Mouse (Mus musculus) cerebellum, postnatal 25 days (tissue): ENCODE measurements at regions not wholly inside any gene's neighbourhood (a gene's known extent, or its start where the extent isn't known, plus 50 kb on each side); places are given as distances from the start of the nearest gene placed in this dataset.
"Not testable (repeated sequence)": the region's sequence is repeated elsewhere in the genome, so short reads cannot be mapped to it uniquely, and the experiment has no call there.

ENCODE experiments used
- DNase-seq, 2 experiments: peaks; one replicate each; pipeline ENCODE4 v3.0.0; 2021; ENCODE audit warnings: mixed read lengths in 2 of 2

- DNase-seq = peak; percentile 76 to 90
Observed at GRCm38 (mm10) chr3:31603237-31603636, 293.1 kb upstream of the Slc7a14 start.

GRCm38 (mm10) chr3:31596581-31596980 lies 286.4 kb upstream of the Slc7a14 start:
- DNase-seq = not testable (repeated sequence)

DNA sequence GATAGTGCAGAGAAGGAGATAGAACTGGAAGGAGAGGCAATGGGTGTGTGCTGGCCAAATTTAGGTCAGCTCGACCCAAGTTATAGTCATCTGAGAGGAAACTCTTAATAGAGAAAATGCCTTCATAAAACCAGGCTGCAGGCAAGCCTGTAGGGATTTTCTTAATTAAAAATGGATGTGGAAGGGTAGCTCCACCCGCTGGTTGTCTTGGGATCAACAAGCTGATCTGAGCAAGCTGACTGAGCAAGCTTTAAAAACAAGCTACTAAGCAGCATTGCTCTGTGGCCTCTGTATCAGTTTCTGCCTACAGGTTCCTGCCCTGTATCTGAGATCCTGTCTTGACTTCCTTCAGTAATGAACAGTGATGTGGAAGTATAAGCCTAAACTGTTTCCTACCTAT lies 275.8 kb upstream of the Slc7a14 start:
- peak in 1 of 2 experiments; percentile 5 for DNase-seq

GRCm38 (mm10) chr3:31573849-31574248 lies 263.7 kb upstream of the Slc7a14 start:
- no peak for DNase-seq
